10 mouse cellular contexts compared by ENCODE assay signal in genomic region chr16:31234356-31234755, GRCm38 (mm10). TPM values are rescaled to one million over a fixed set of nuclear protein-coding genes. Genes with fewer than 3 reads are reported as not detected.
DNase-seq lines count a peak whose midpoint lies in the region; ATAC-seq and TF ChIP-seq lines count a peak whose summit lies in the region.
"Had no signal": no experiment of that assay in that cellular context is flagged by ENCODE, and none has a peak within 500 bp of the region (broad histone marks: within the 10 kb centered on the region; RNA-seq: fewer than 3 reads in every experiment).

No protein-coding gene starts in this region.

- TF ChIP-seq CTCF in intestine, postnatal 0 days (IDR thresholded peaks at IDR 0.05; ENCODE audit: low read depth) = no peak
- TF ChIP-seq CTCF in stomach, postnatal 0 days (IDR thresholded peaks at IDR 0.05; ENCODE audit: low read depth) = no peak

- H3K4me3 ChIP-seq in heart, embryonic 13.5 days = 0 out of 2 replicates have a peak overlapping the region, but pooled peaks have one; percentile 38
- peak overlapping the region; percentile 88 for H3K4me3 ChIP-seq in megakaryocyte, embryonic 14.5 days (replicated peaks)
- H3K4me3 ChIP-seq in intestine, postnatal 0 days (ENCODE audit: low read depth, low read length) = no peak overlapping the region
- no peak overlapping the region for H3K4me3 ChIP-seq in stomach, postnatal 0 days (ENCODE audit: low read depth, low read length)

- H3K27ac ChIP-seq in heart, embryonic 13.5 days (replicated peaks) = no peak overlapping the region
- H3K27ac ChIP-seq in intestine, postnatal 0 days (ENCODE audit: low read depth, low read length) = no peak overlapping the region
- peak overlapping the region; percentile 30; the same call in 1 of the 2 replicates for H3K27ac ChIP-seq in stomach, postnatal 0 days (replicated peaks)

- H3K4me2 ChIP-seq in heart, embryonic 13.5 days = peak overlapping the region; percentile 67
- peak overlapping the region; percentile 57; the same call in 1 of the 2 replicates for H3K4me2 ChIP-seq in intestine, postnatal 0 days (replicated peaks; ENCODE audit: low read depth)
- H3K4me2 ChIP-seq in stomach, postnatal 0 days (replicated peaks; ENCODE audit: low read depth) = peak overlapping the region; percentile 37; the same call in 1 of the 2 replicates

- intact Hi-C loops in heart, postnatal 10 days (cut with DNase I) = no loop called here

- DNase-seq in heart, postnatal 10 days = no peak
- DNase-seq in stomach, postnatal 0 days (ENCODE audit: low spot score) = no peak
- no peak for DNase-seq in right cerebral cortex, postnatal 10 days (ENCODE audit: low spot score in 2 of 2)
- DNase-seq: left cerebral cortex, postnatal 4 days; right cerebral cortex, postnatal 4 days had no signal

- WGBS in heart, embryonic 13.5 days = 48% methylated on average over 3 of the region's 3 CpGs
- WGBS in intestine, postnatal 0 days = 58% methylated on average over 3 of the region's 3 CpGs
- 34% methylated on average over 3 of the region's 3 CpGs for WGBS in stomach, postnatal 0 days

- no peak for ATAC-seq in heart, embryonic 13.5 days (ENCODE audit: extremely low read depth, insufficient number of reproducible peaks, low FRiP score, low TSS enrichment)
- no peak for ATAC-seq in megakaryocyte, adult 5-6 weeks (ENCODE audit: poor library complexity, severe bottlenecking)
- ATAC-seq in intestine, postnatal 0 days = no peak
- no peak for ATAC-seq in stomach, postnatal 0 days (ENCODE audit: low FRiP score, low TSS enrichment)

- no peak overlapping the region for H3K9ac ChIP-seq in heart, embryonic 13.5 days
- H3K9ac ChIP-seq in intestine, postnatal 0 days (ENCODE audit: low read depth, low read length) = no peak overlapping the region
- no peak overlapping the region for H3K9ac ChIP-seq in stomach, postnatal 0 days (ENCODE audit: low read length)

- TF ChIP-seq EP300 in stomach, postnatal 0 days (optimal IDR thresholded peaks at IDR 0.05) = no peak

- peaks cover 23% of the 10 kb centered on the region for H3K4me1 ChIP-seq in heart, embryonic 13.5 days
- peaks cover 42% of the 10 kb centered on the region for H3K4me1 ChIP-seq in megakaryocyte, embryonic 14.5 days
- no peaks in the 10 kb centered on the region; the same call in 1 of the 2 replicates for H3K4me1 ChIP-seq in intestine, postnatal 0 days (replicated peaks; ENCODE audit: control insufficient read depth, insufficient read depth, low read length)
- peaks cover 7% of the 10 kb centered on the region for H3K4me1 ChIP-seq in stomach, postnatal 0 days (replicated peaks; ENCODE audit: control insufficient read depth, insufficient read depth)

- H3K36me3 ChIP-seq in heart, embryonic 13.5 days = no peaks in the 10 kb centered on the region
- H3K36me3 ChIP-seq in megakaryocyte, embryonic 14.5 days (replicated peaks; ENCODE audit: low read length) = peaks cover 10% of the 10 kb centered on the region
- no peaks in the 10 kb centered on the region for H3K36me3 ChIP-seq in intestine, postnatal 0 days (ENCODE audit: control insufficient read depth, insufficient read depth)
- H3K36me3 ChIP-seq in stomach, postnatal 0 days (ENCODE audit: control insufficient read depth, insufficient read depth, low read length) = no peaks in the 10 kb centered on the region
- H3K36me3 ChIP-seq: G1E had no signal

- no peaks in the 10 kb centered on the region; the same call in 1 of the 2 replicates for H3K27me3 ChIP-seq in heart, embryonic 13.5 days (replicated peaks)
- peaks cover 6% of the 10 kb centered on the region for H3K27me3 ChIP-seq in megakaryocyte, embryonic 14.5 days (replicated peaks)
- no peaks in the 10 kb centered on the region for H3K27me3 ChIP-seq in intestine, postnatal 0 days (replicated peaks; ENCODE audit: control insufficient read depth, insufficient read depth, low read length)
- H3K27me3 ChIP-seq in stomach, postnatal 0 days (ENCODE audit: control insufficient read depth, insufficient read depth, low read length) = no peaks in the 10 kb centered on the region

- peaks cover 10% of the 10 kb centered on the region; the same call in 1 of the 2 replicates for H3K9me3 ChIP-seq in heart, embryonic 13.5 days
- H3K9me3 ChIP-seq in megakaryocyte, embryonic 14.5 days = peaks cover 20% of the 10 kb centered on the region
- H3K9me3 ChIP-seq in intestine, postnatal 0 days (ENCODE audit: control insufficient read depth) = no peaks in the 10 kb centered on the region
- H3K9me3 ChIP-seq in stomach, postnatal 0 days (ENCODE audit: control insufficient read depth, low read length) = no peaks in the 10 kb centered on the region
- H3K9me3 ChIP-seq: G1E had no signal

RNA-seq across cellular contexts. Expression of gene Acap2, which starts 33.3 kb away (rescaled TPM):
- polyA plus RNA-seq in heart, embryonic 13.5 days (2015; fragmentation: Nextera tagmentation; extraction: Ambion mirVana) = 10.3 and 10.9 TPM in 2 replicates
- 10 to 100 TPM; 31.5 to 34.7 TPM for total RNA-seq in heart, postnatal 10 days (2021)
- polyA plus RNA-seq in megakaryocyte, embryonic 14.5 days (2012; ENCODE audit: insufficient read depth, low replicate concordance) = 1.0 and 2.2 TPM in 2 replicates
- total RNA-seq in megakaryocyte, adult 5-6 weeks (2015) = 60.7 and 61.6 TPM in 2 replicates
- total RNA-seq in megakaryocyte, adult 5-6 weeks (2017) = 90.0 and 98.9 TPM in 2 replicates
- 10.6 and 12.4 TPM in 2 replicates for polyA plus RNA-seq in intestine, postnatal 0 days (2015; fragmentation: Nextera tagmentation; extraction: Ambion mirVana)
- polyA plus RNA-seq in stomach, postnatal 0 days (2015; fragmentation: Nextera tagmentation; extraction: Ambion mirVana) = 12.9 and 14.8 TPM in 2 replicates

RNA-seq across cellular contexts. Expression of gene Ppp1r2, which starts 40.7 kb away (rescaled TPM):
- 92.6 and 93.3 TPM in 2 replicates for polyA plus RNA-seq in heart, embryonic 13.5 days (2015; fragmentation: Nextera tagmentation; extraction: Ambion mirVana)
- total RNA-seq in heart, postnatal 10 days (2021) = 100 to 1,000 TPM; 113 to 125 TPM
- polyA plus RNA-seq in megakaryocyte, embryonic 14.5 days (2012; ENCODE audit: insufficient read depth, low replicate concordance) = 50.5 and 165 TPM in 2 replicates
- total RNA-seq in megakaryocyte, adult 5-6 weeks (2015) = 85.4 and 90.2 TPM in 2 replicates
- total RNA-seq in megakaryocyte, adult 5-6 weeks (2017) = 58.6 and 59.5 TPM in 2 replicates
- 80.4 and 85.1 TPM in 2 replicates for polyA plus RNA-seq in intestine, postnatal 0 days (2015; fragmentation: Nextera tagmentation; extraction: Ambion mirVana)
- 92.8 and 99.7 TPM in 2 replicates for polyA plus RNA-seq in stomach, postnatal 0 days (2015; fragmentation: Nextera tagmentation; extraction: Ambion mirVana)

Comparison
In these comparisons a context has a peak if more than half of its experiments do, and no peak if none do; other contexts are left out.
1. H3K4me3 ChIP-seq: peak in heart, embryonic 13.5 days (single experiment) and megakaryocyte, embryonic 14.5 days (single experiment); none in intestine, postnatal 0 days (single experiment) and stomach, postnatal 0 days (single experiment).
2. Peak in every context shown above with its lines, with median percentiles within 50 percentile points of each other: H3K4me2 ChIP-seq.